Mouse (Mus musculus): Measurements from ENCODE around the gene Runx1. TPM values are rescaled to one million over a fixed set of nuclear protein-coding genes. Genes with fewer than 3 reads are reported as not detected.

The Runx1 gene
- total RNA-seq, 1 experiment, result 7.4 TPM

DNA sequence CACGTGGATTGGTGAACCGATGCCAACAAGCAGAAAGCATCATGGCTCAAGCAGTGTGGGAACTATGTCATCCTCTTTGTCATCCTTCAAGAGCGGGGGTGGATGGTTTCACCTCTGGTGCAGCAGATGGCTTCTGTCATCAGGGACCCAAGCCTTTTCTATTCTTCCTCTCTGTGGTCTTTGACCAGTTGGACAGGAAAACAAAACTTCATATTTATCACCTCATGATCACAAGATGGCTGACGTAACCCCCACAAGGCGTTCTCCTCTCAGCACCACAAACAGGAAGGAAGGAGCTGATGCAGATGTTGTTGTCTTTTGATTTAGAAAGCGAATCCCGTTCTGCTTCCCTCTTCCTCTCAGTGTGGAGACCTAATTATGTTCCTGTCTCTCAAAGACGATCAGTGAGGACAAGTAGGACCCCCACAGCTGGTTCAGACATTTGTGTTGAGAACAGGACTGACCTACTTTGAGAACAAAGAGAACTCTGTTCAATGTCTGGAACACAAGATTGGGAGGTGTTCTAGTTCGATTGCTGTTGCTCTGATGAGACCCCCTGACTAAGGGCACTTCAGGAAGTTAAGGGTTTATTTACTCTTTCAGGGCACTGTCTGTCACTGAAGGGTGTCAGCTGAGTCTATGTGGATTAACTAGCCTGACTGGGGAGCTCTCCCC, 41.4 kb upstream of the Runx1 start:
- in situ Hi-C loops (cut with MboI; ENCODE audit: low sequenced_read_pairs in 2 of 2, unreplicated experiment in 2 of 2), result no loop called here
- H3K9me3 ChIP-seq (ENCODE audit: control insufficient read depth, insufficient read depth, low read depth, low read length), result no peaks in the 10 kb centered on the region
- H3K4me1 ChIP-seq (ENCODE audit: control insufficient read depth in 2 of 2, insufficient read depth in 2 of 2, low read length in 2 of 2, poor library complexity in 1 of 2), result no peaks in the 10 kb centered on the region
- DNase-seq (ENCODE audit: low read depth, low spot score), result no peak
- H3K4me3 ChIP-seq (ENCODE audit: insufficient read depth in 1 of 2, low read depth in 1 of 2, low read length in 2 of 2, poor library complexity in 1 of 2, severe bottlenecking in 1 of 2), result no peak overlapping the region
- no peak overlapping the region for H3K9ac ChIP-seq (ENCODE audit: insufficient read depth, low read depth, low read length, poor library complexity, severe bottlenecking)
- H3K27ac ChIP-seq (ENCODE audit: insufficient read depth, low read depth, low read length, poor library complexity, severe bottlenecking), result no peak overlapping the region
- no peaks in the 10 kb centered on the region for H3K36me3 ChIP-seq (ENCODE audit: control insufficient read depth, insufficient read depth, low read length, poor library complexity, severe bottlenecking)
- TF ChIP-seq HCFC1 (IDR thresholded peaks at IDR 0.05; ENCODE audit: borderline replicate concordance, insufficient read depth, low read length) (no peak), ZNF384 (IDR thresholded peaks at IDR 0.05; ENCODE audit: low read depth, low read length) (no peak), CHD2 (IDR thresholded peaks at IDR 0.05; ENCODE audit: low read depth, low read length) (no peak), MAFK (IDR thresholded peaks at IDR 0.05; ENCODE audit: insufficient read depth, low read depth, low read length) (no peak), ZC3H11A (IDR thresholded peaks at IDR 0.05; ENCODE audit: borderline replicate concordance, low read depth, low read length) (no peak)

GRCm38 (mm10) chr16:92865314-92865713, 39.4 kb upstream of the Runx1 start:
- no peak overlapping the region for H3K9ac ChIP-seq (ENCODE audit: insufficient read depth, low read depth, low read length, poor library complexity, severe bottlenecking)
- in situ Hi-C loops (cut with MboI; ENCODE audit: low sequenced_read_pairs in 2 of 2, unreplicated experiment in 2 of 2), result no loop called here
- no peaks in the 10 kb centered on the region for H3K4me1 ChIP-seq (ENCODE audit: control insufficient read depth in 2 of 2, insufficient read depth in 2 of 2, low read length in 2 of 2, poor library complexity in 1 of 2)
- no peaks in the 10 kb centered on the region for H3K9me3 ChIP-seq (ENCODE audit: control insufficient read depth, insufficient read depth, low read depth, low read length)
- no peak overlapping the region for H3K27ac ChIP-seq (ENCODE audit: insufficient read depth, low read depth, low read length, poor library complexity, severe bottlenecking)
- no peak overlapping the region for H3K4me3 ChIP-seq (ENCODE audit: insufficient read depth in 1 of 2, low read depth in 1 of 2, low read length in 2 of 2, poor library complexity in 1 of 2, severe bottlenecking in 1 of 2)
- no peak for DNase-seq (ENCODE audit: low read depth, low spot score)
- H3K36me3 ChIP-seq (ENCODE audit: control insufficient read depth, insufficient read depth, low read length, poor library complexity, severe bottlenecking), result no peaks in the 10 kb centered on the region
- TF ChIP-seq MAFK (IDR thresholded peaks at IDR 0.05; ENCODE audit: insufficient read depth, low read depth, low read length) (no peak), HCFC1 (IDR thresholded peaks at IDR 0.05; ENCODE audit: borderline replicate concordance, insufficient read depth, low read length) (no peak), ZC3H11A (IDR thresholded peaks at IDR 0.05; ENCODE audit: borderline replicate concordance, low read depth, low read length) (no peak)

GRCm38 (mm10) chr16:92864191-92864590, 38.2 kb upstream of the Runx1 start:
- no peak overlapping the region for H3K27ac ChIP-seq (ENCODE audit: insufficient read depth, low read depth, low read length, poor library complexity, severe bottlenecking)
- in situ Hi-C loops (cut with MboI; ENCODE audit: low sequenced_read_pairs in 2 of 2, unreplicated experiment in 2 of 2), result no loop called here
- H3K9ac ChIP-seq (ENCODE audit: insufficient read depth, low read depth, low read length, poor library complexity, severe bottlenecking), result no peak overlapping the region

DNA sequence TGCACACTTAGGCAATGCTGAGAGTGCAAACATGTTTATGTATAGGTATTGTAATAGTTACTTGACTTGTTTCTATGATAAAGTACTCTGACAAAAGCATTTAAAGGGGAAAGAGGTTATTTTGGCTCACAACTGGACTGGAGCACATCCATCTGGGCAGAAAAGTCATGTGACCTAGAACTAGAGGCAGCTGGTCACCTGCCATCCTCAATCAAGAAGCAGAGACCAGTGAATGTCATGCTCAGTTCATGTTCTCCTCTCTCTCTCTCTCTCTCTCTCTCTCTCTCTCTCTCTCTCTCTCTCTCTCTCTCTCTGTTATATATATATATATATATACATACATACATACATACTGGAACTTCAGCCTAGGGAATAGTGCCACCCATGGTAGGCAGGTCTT, 37.2 kb upstream of the Runx1 start:
- H3K4me3 ChIP-seq (ENCODE audit: insufficient read depth in 1 of 2, low read depth in 1 of 2, low read length in 2 of 2, poor library complexity in 1 of 2, severe bottlenecking in 1 of 2), result no peak overlapping the region
- no peak for TF ChIP-seq ZNF384 (IDR thresholded peaks at IDR 0.05; ENCODE audit: low read depth, low read length)
- TF ChIP-seq HCFC1 (IDR thresholded peaks at IDR 0.05; ENCODE audit: borderline replicate concordance, insufficient read depth, low read length), result no peak
- TF ChIP-seq MAFK (IDR thresholded peaks at IDR 0.05; ENCODE audit: insufficient read depth, low read depth, low read length), result no peak
- no peak for TF ChIP-seq CHD2 (IDR thresholded peaks at IDR 0.05; ENCODE audit: low read depth, low read length)
- TF ChIP-seq ZC3H11A (IDR thresholded peaks at IDR 0.05; ENCODE audit: borderline replicate concordance, low read depth, low read length), result no peak
- H3K36me3 ChIP-seq (ENCODE audit: control insufficient read depth, insufficient read depth, low read length, poor library complexity, severe bottlenecking), result no peaks in the 10 kb centered on the region
- H3K9me3 ChIP-seq (ENCODE audit: control insufficient read depth, insufficient read depth, low read depth, low read length), result no peaks in the 10 kb centered on the region
- no peak overlapping the region for H3K9ac ChIP-seq (ENCODE audit: insufficient read depth, low read depth, low read length, poor library complexity, severe bottlenecking)
- in situ Hi-C loops (cut with MboI; ENCODE audit: low sequenced_read_pairs in 2 of 2, unreplicated experiment in 2 of 2), result no loop called here
- H3K27ac ChIP-seq (ENCODE audit: insufficient read depth, low read depth, low read length, poor library complexity, severe bottlenecking), result no peak overlapping the region
- DNase-seq (ENCODE audit: low read depth, low spot score), result no peak
- no peaks in the 10 kb centered on the region for H3K4me1 ChIP-seq (ENCODE audit: control insufficient read depth in 2 of 2, insufficient read depth in 2 of 2, low read length in 2 of 2, poor library complexity in 1 of 2)

More at GRCm38 (mm10) chr16:92864191-92864590, 38.2 kb upstream of the Runx1 start:
- Histone ChIP-seq H3K9me3 (ENCODE audit: control insufficient read depth, insufficient read depth, low read depth, low read length) (no peaks in the 10 kb centered on the region), H3K4me1 (ENCODE audit: control insufficient read depth in 2 of 2, insufficient read depth in 2 of 2, low read length in 2 of 2, poor library complexity in 1 of 2) (no peaks in the 10 kb centered on the region), H3K36me3 (ENCODE audit: control insufficient read depth, insufficient read depth, low read length, poor library complexity, severe bottlenecking) (no peaks in the 10 kb centered on the region), H3K4me3 (ENCODE audit: insufficient read depth in 1 of 2, low read depth in 1 of 2, low read length in 2 of 2, poor library complexity in 1 of 2, severe bottlenecking in 1 of 2) (no peak overlapping the region)
- no peak for DNase-seq (ENCODE audit: low read depth, low spot score)
- TF ChIP-seq ZNF384 (IDR thresholded peaks at IDR 0.05; ENCODE audit: low read depth, low read length), result no peak
- no peak for TF ChIP-seq CHD2 (IDR thresholded peaks at IDR 0.05; ENCODE audit: low read depth, low read length)
- TF ChIP-seq HCFC1 (IDR thresholded peaks at IDR 0.05; ENCODE audit: borderline replicate concordance, insufficient read depth, low read length), result no peak
- no peak for TF ChIP-seq ZC3H11A (IDR thresholded peaks at IDR 0.05; ENCODE audit: borderline replicate concordance, low read depth, low read length)
- no peak for TF ChIP-seq MAFK (IDR thresholded peaks at IDR 0.05; ENCODE audit: insufficient read depth, low read depth, low read length)

All from ES-E14 (cell line).